Mouse (Mus musculus) adrenal gland, postnatal 10 days (tissue): ENCODE results near the gene Susd6. TPM values are rescaled to one million over a fixed set of nuclear protein-coding genes. Genes with fewer than 3 reads are reported as not detected.
A peak's percentile ranks its signal among the peaks of the same experiment; 100 is the strongest.
"Not testable (repeated sequence)": the region's sequence is repeated elsewhere in the genome, so short reads cannot be mapped to it uniquely, and the experiment has no call there.

Experiments
- DNase-seq: peaks from one replicate; pipeline ENCODE4 v3.0.0; 2021; ENCODE audit warnings: mixed read lengths
- total RNA-seq, 2 experiments: library from RNA; stranded (reverse); gene quantifications; 2 replicates each; pipeline ENCODE4 v1.2.3; 2021

The Susd6 gene
- total RNA-seq, 2 experiments from 2014 or later: 41.7 to 42.1 TPM

GRCm38 (mm10) chr12:80813456-80813855 lies 23.1 kb downstream of the Susd6 start:
- DNase-seq: no peak

GRCm38 (mm10) chr12:80813872-80814271 lies 23.6 kb downstream of the Susd6 start:
- no peak for DNase-seq

GRCm38 (mm10) chr12:80814529-80814928 lies 24.2 kb downstream of the Susd6 start:
- no peak for DNase-seq

- DNase-seq: no peak
Observed at GRCm38 (mm10) chr12:80815298-80815697, 25.0 kb downstream of the Susd6 start.

GRCm38 (mm10) chr12:80815893-80816292 lies 25.6 kb downstream of the Susd6 start:
- no peak for DNase-seq

GRCm38 (mm10) chr12:80816380-80817086 lies 26.2 kb downstream of the Susd6 start:
- DNase-seq: no peak

- DNase-seq: peak; percentile 50
Observed at GRCm38 (mm10) chr12:80817697-80818235, 27.5 kb downstream of the Susd6 start.

GRCm38 (mm10) chr12:80819020-80819419 lies 28.7 kb downstream of the Susd6 start:
- not testable (repeated sequence) for DNase-seq

GRCm38 (mm10) chr12:80821312-80822007 lies 31.1 kb downstream of the Susd6 start:
- no peak for DNase-seq

GRCm38 (mm10) chr12:80822533-80822932 lies 32.2 kb downstream of the Susd6 start:
- no peak for DNase-seq

GRCm38 (mm10) chr12:80824202-80824601 lies 33.9 kb downstream of the Susd6 start:
- no peak for DNase-seq

GRCm38 (mm10) chr12:80826423-80826822 lies 36.1 kb downstream of the Susd6 start:
- DNase-seq: no peak

GRCm38 (mm10) chr12:80827464-80828015 lies 37.2 kb downstream of the Susd6 start:
- peak; percentile 54 for DNase-seq

GRCm38 (mm10) chr12:80828020-80828419 lies 37.7 kb downstream of the Susd6 start:
- DNase-seq: no peak

GRCm38 (mm10) chr12:80828951-80829350 lies 38.6 kb downstream of the Susd6 start:
- DNase-seq: no peak

GRCm38 (mm10) chr12:80830211-80830610 lies 39.9 kb downstream of the Susd6 start:
- DNase-seq: no peak

GRCm38 (mm10) chr12:80830820-80831219 lies 40.5 kb downstream of the Susd6 start:
- no peak for DNase-seq

GRCm38 (mm10) chr12:80832313-80832712 lies 42.0 kb downstream of the Susd6 start:
- no peak for DNase-seq

- DNase-seq: no peak
Observed at GRCm38 (mm10) chr12:80833541-80833940, 43.2 kb downstream of the Susd6 start.

GRCm38 (mm10) chr12:80834156-80834900 lies 44.0 kb downstream of the Susd6 start:
- no peak for DNase-seq

- no peak for DNase-seq
Observed at GRCm38 (mm10) chr12:80834901-80835570, 44.7 kb downstream of the Susd6 start.

- no peak for DNase-seq
Observed at GRCm38 (mm10) chr12:80837614-80838013, 47.3 kb downstream of the Susd6 start.
